Mouse (Mus musculus) CH12.LX (cell line): Measurements from ENCODE around the gene Itgav. TPM values are rescaled to one million over a fixed set of nuclear protein-coding genes. Genes with fewer than 3 reads are reported as not detected.

Experiments
- DNase-seq: peaks from one replicate; pipeline ENCODE4 v3.0.0-alpha.2; 2013; ENCODE audit errors: extremely low read depth
- H3K27ac ChIP-seq: 2 replicates; pipeline ENCODE4 v1.5.1; 2012; ENCODE audit warnings: low read depth, mild to moderate bottlenecking, control low read depth, moderate library complexity; ENCODE audit not compliant: insufficient read depth
- H3K27me3 ChIP-seq: replicated peaks from 2 replicates; pipeline ENCODE3; 2012; ENCODE audit warnings: inconsistent platforms
- H3K36me3 ChIP-seq, 2 experiments: replicated peaks in 1 of 2; 2 replicates each; pipeline versions ENCODE3 to v1.6.1; 2012; ENCODE audit warnings: inconsistent platforms in 1 of 2, low read length in 1 of 2, mild to moderate bottlenecking in 1 of 2, mixed read lengths in 1 of 2, moderate library complexity in 1 of 2; ENCODE audit not compliant: control insufficient read depth in 1 of 2, insufficient read depth in 1 of 2
- H3K4me1 ChIP-seq, 2 experiments: 2 replicates each; pipeline ENCODE4 v1.6.1; 2012; ENCODE audit warnings: inconsistent platforms in 1 of 2, moderate library complexity in 1 of 2; ENCODE audit not compliant: insufficient read depth in 2 of 2, control insufficient read depth in 1 of 2
- H3K4me2 ChIP-seq: 2 replicates; pipeline ENCODE4 v1.6.1; 2012; ENCODE audit warnings: low read depth, mild to moderate bottlenecking, control low read depth; ENCODE audit not compliant: poor library complexity, insufficient read depth, severe bottlenecking
- H3K4me3 ChIP-seq, 3 experiments: fragments of 150-350 bp in 1 of 3; sonication (generic) in 1 of 3; replicated peaks in 1 of 3; 2 replicates each; pipeline versions ENCODE3 to v1.5.1; 2011 to 2012; ENCODE audit warnings: low read depth in 2 of 3, low read length in 2 of 3, mild to moderate bottlenecking in 2 of 3, moderate library complexity in 2 of 3, control low read depth in 1 of 3, improper control_type of control experiment in 1 of 3, inconsistent platforms in 1 of 3, mixed read lengths in 1 of 3; ENCODE audit not compliant: poor library complexity in 1 of 3
- H3K79me2 ChIP-seq: replicated peaks from 2 replicates; pipeline ENCODE4 v1.6.1; 2012; ENCODE audit warnings: mild to moderate bottlenecking, moderate library complexity; ENCODE audit not compliant: control insufficient read depth, poor library complexity, insufficient read depth, severe bottlenecking; ENCODE audit errors: extremely low read depth
- H3K9ac ChIP-seq: 2 replicates; pipeline ENCODE4 v1.6.1; 2012; ENCODE audit warnings: low read depth, mild to moderate bottlenecking, control low read depth, moderate library complexity; ENCODE audit not compliant: insufficient read depth
- H3K9me3 ChIP-seq: replicated peaks from 2 replicates; pipeline ENCODE3; 2012; ENCODE audit warnings: low read length, inconsistent platforms, mixed read lengths
- BHLHE40 ChIP-seq: IDR thresholded peaks from 2 replicates; pipeline ENCODE4 v1.6.1; 2011; ENCODE audit warnings: mild to moderate bottlenecking, low read depth, low read length, improper control_type of control experiment
- CHD2 ChIP-seq: IDR thresholded peaks from 2 replicates; pipeline ENCODE4 v1.6.1; 2011; ENCODE audit warnings: low read length, improper control_type of control experiment
- CTCF ChIP-seq, 2 experiments: IDR thresholded peaks in 1 of 2; conservative IDR thresholded peaks in 1 of 2; 2 replicates each; pipeline ENCODE4 v1.5.1; 2011 to 2012; ENCODE audit warnings: low read depth in 2 of 2, low read length in 2 of 2, improper control_type of control experiment in 1 of 2, inconsistent platforms in 1 of 2, mild to moderate bottlenecking in 1 of 2, moderate library complexity in 1 of 2
- E2F4 ChIP-seq: IDR thresholded peaks from 2 replicates; pipeline ENCODE4 v1.6.1; 2011; ENCODE audit warnings: low read depth, low read length, improper control_type of control experiment; ENCODE audit not compliant: insufficient replicate concordance
- ELF1 ChIP-seq: IDR thresholded peaks from 2 replicates; pipeline ENCODE4 v1.6.1; 2014; ENCODE audit warnings: low read depth, mild to moderate bottlenecking, inconsistent platforms, low read length, improper control_type of control experiment
- EP300 ChIP-seq: IDR thresholded peaks from 2 replicates; pipeline ENCODE4 v1.6.1; 2011; ENCODE audit warnings: low read length, improper control_type of control experiment
- ETS1 ChIP-seq: conservative IDR thresholded peaks from 2 replicates; pipeline ENCODE4 v1.6.1; 2012; ENCODE audit warnings: low read depth, mild to moderate bottlenecking, inconsistent platforms, low read length, improper control_type of control experiment, moderate library complexity
- HCFC1 ChIP-seq: IDR thresholded peaks from 2 replicates; pipeline ENCODE4 v1.6.1; 2012; ENCODE audit warnings: low read depth, mild to moderate bottlenecking, inconsistent platforms, low read length, improper control_type of control experiment
- IRF4 ChIP-seq: IDR thresholded peaks from 2 replicates; pipeline ENCODE4 v1.6.1; 2014; ENCODE audit warnings: low read depth, mild to moderate bottlenecking, inconsistent platforms, low read length, improper control_type of control experiment
- JUN ChIP-seq: IDR thresholded peaks from 2 replicates; pipeline ENCODE4 v1.6.1; 2011; ENCODE audit warnings: low read depth, mild to moderate bottlenecking, low read length, improper control_type of control experiment, moderate library complexity; ENCODE audit not compliant: insufficient read depth
- KAT2A ChIP-seq: IDR thresholded peaks from 2 replicates; pipeline ENCODE4 v1.6.1; 2012; ENCODE audit warnings: low read length, improper control_type of control experiment, inconsistent platforms; ENCODE audit not compliant: insufficient replicate concordance
- MAX ChIP-seq: IDR thresholded peaks from 2 replicates; pipeline ENCODE4 v1.6.1; 2011; ENCODE audit warnings: low read length, improper control_type of control experiment
- MXI1 ChIP-seq: IDR thresholded peaks from 2 replicates; pipeline ENCODE4 v1.6.1; 2011; ENCODE audit warnings: mild to moderate bottlenecking, low read depth, low read length, improper control_type of control experiment
- NELFE ChIP-seq: IDR thresholded peaks from 2 replicates; pipeline ENCODE4 v1.6.1; 2011; ENCODE audit warnings: low read depth, low read length, improper control_type of control experiment
- NRF1 ChIP-seq: IDR thresholded peaks from 2 replicates; pipeline ENCODE4 v1.6.1; 2014; ENCODE audit warnings: low read depth, mild to moderate bottlenecking, inconsistent platforms, low read length, improper control_type of control experiment, moderate library complexity
- POLR2A ChIP-seq: IDR thresholded peaks from 2 replicates; pipeline ENCODE4 v1.6.1; 2011; ENCODE audit warnings: low read depth, mild to moderate bottlenecking, improper control_type of control experiment, low read length
- SIN3A ChIP-seq: IDR thresholded peaks from 2 replicates; pipeline ENCODE4 v1.6.1; 2012; ENCODE audit warnings: low read length, improper control_type of control experiment, inconsistent platforms
- TBP ChIP-seq: conservative IDR thresholded peaks from 2 replicates; pipeline ENCODE4 v1.6.1; 2011; ENCODE audit warnings: low read depth, low read length, improper control_type of control experiment
- TCF12 ChIP-seq: IDR thresholded peaks from 2 replicates; pipeline ENCODE4 v1.6.1; 2014; ENCODE audit warnings: low read depth, mild to moderate bottlenecking, inconsistent platforms, low read length, improper control_type of control experiment
- UBTF ChIP-seq: IDR thresholded peaks from 2 replicates; pipeline ENCODE4 v1.6.1; 2012; ENCODE audit warnings: low read depth, mild to moderate bottlenecking, inconsistent platforms, low read length, improper control_type of control experiment, moderate library complexity
- USF1 ChIP-seq: IDR thresholded peaks from 2 replicates; pipeline ENCODE4 v1.6.1; 2014; ENCODE audit warnings: low read depth, mild to moderate bottlenecking, inconsistent platforms, low read length, improper control_type of control experiment
- ZMIZ1 ChIP-seq: IDR thresholded peaks from 2 replicates; pipeline ENCODE4 v1.6.1; 2012; ENCODE audit warnings: low read depth, mild to moderate bottlenecking, inconsistent platforms, low read length, improper control_type of control experiment
- dilution Hi-C: fragments of 300-500 bp; cut with MboI; formaldehyde crosslinking; loops from 2 replicates; pipeline ENCODE4 v1.14.3; 2020; ENCODE audit warnings: low sequenced_read_pairs; ENCODE audit not compliant: extremely low pct_unique_long_range_greater_than_20kb, extremely low pct_ligation_motif_present
- in situ Hi-C: fragments of 300-500 bp; cut with MboI; formaldehyde crosslinking; loops from 3 replicates; pipeline ENCODE4 v1.14.3; 2019; ENCODE audit warnings: low sequenced_read_pairs, low pct_ligation_motif_present, low pct_unique_long_range_greater_than_20kb, mixed read lengths
- polyA plus RNA-seq: library from polyadenylated mRNA; unstranded; fragments of >175 nt; gene quantifications from 2 replicates; pipeline ENCODE4 v1.2.1, GENCODE M21; 2012; ENCODE audit warnings: low read depth; ENCODE audit not compliant: insufficient read length
- total RNA-seq, 2 experiments: library from RNA; depleted of rRNA; stranded (reverse); fragments of 300-350 nt in 1 of 2; fragments of >200 nt in 1 of 2; gene quantifications; 2 replicates each; pipeline ENCODE4 v1.2.3; 2012 to 2014

Gene Itgav
- total and polyA plus RNA-seq, 3 experiments, result 16.2 to 28.2 (median 25.5) TPM

- H3K27ac ChIP-seq, result no peak overlapping the region
- no peak overlapping the region for H3K4me3 ChIP-seq
- peaks cover 0 to 2% of the 10 kb centered on the region in 2 experiments for H3K36me3 ChIP-seq
- no peak for DNase-seq
- in situ Hi-C loops (no loop called here), dilution Hi-C loops (no loop called here)
- TF ChIP-seq IRF4 (no peak), EP300 (no peak), POLR2A (no peak), BHLHE40 (no peak), ETS1 (no peak), KAT2A (no peak), CHD2 (no peak), ZMIZ1 (no peak), NRF1 (no peak), SIN3A (no peak)
- H3K4me2 ChIP-seq, result no peak overlapping the region
- H3K9me3 ChIP-seq, result no peaks in the 10 kb centered on the region
- H3K27me3 ChIP-seq, result no peaks in the 10 kb centered on the region
- H3K9ac ChIP-seq, result no peak overlapping the region
- peaks cover 20 to 45% of the 10 kb centered on the region in 2 experiments for H3K4me1 ChIP-seq
- no peaks in the 10 kb centered on the region for H3K79me2 ChIP-seq
These were observed 21.8 kb upstream of the Itgav start for GRCm38 (mm10) chr2:83702411-83702810.

GRCm38 (mm10) chr2:83705580-83706158 is 18.5 kb upstream of the Itgav start:
- no peaks in the 10 kb centered on the region for H3K79me2 ChIP-seq
- TF ChIP-seq USF1, result no peak
- TF ChIP-seq JUN, result no peak
- no peak for TF ChIP-seq CHD2
- TF ChIP-seq TCF12, result no peak
- TF ChIP-seq MXI1, result no peak
- TF ChIP-seq ELF1, result no peak
- no peak for TF ChIP-seq HCFC1
- TF ChIP-seq UBTF, result no peak
- no peak for TF ChIP-seq ZMIZ1
- TF ChIP-seq ETS1, result no peak
- no peak for TF ChIP-seq NELFE
- TF ChIP-seq SIN3A, result no peak
- no peak for TF ChIP-seq E2F4
- TF ChIP-seq MAX, result no peak
- no peak for TF ChIP-seq CTCF (conservative IDR thresholded peaks at IDR 0.05 in 1 of 2, IDR thresholded peaks at IDR 0.05 in 1 of 2; ENCODE audit: low read depth in 2 of 2, low read length in 2 of 2)
- no peak for TF ChIP-seq TBP
- TF ChIP-seq, all 38 proteins: peak for 0
- Histone ChIP-seq H3K27ac (no peak overlapping the region), H3K4me3 (no peak overlapping the region), H3K27me3 (no peaks in the 10 kb centered on the region), H3K36me3 (no peaks in the 10 kb centered on the region), H3K9me3 (no peaks in the 10 kb centered on the region), H3K9ac (no peak overlapping the region), H3K4me2 (no peak overlapping the region), H3K4me1 (peaks cover 20 to 34% of the 10 kb centered on the region in 2 experiments)
- in situ Hi-C loops, result loop anchor here (5.0 kb wide), 1 partner anchor 33 kb away; no protein-coding TSS in a partner anchor
- dilution Hi-C loops, result no loop called here
- no peak for DNase-seq
